Mouse (Mus musculus) spleen, postnatal 14 days (tissue): ENCODE measurements around the gene Gm13040.
"Not testable (repeated sequence)": the region's sequence is repeated elsewhere in the genome, so short reads cannot be mapped to it uniquely, and the experiment has no call there.

Source experiments
- DNase-seq, 2 experiments: peaks; one replicate each; pipeline ENCODE4 v3.0.0; 2021 to 2022; ENCODE audit warnings: low spot score in 2 of 2

Gm13040 gene

GRCm38 (mm10) chr4:143535654-143536053, at the start of gene Gm13040:
TSS of gene Gm13040 (plus strand) at chr4:143535954.
- DNase-seq: not testable (repeated sequence)

- no peak for DNase-seq
These were observed 24.7 kb upstream of the Gm13040 start, which contains the start of gene Gm13043 for GRCm38 (mm10) chr4:143511043-143511442. TSS of gene Gm13043 (plus strand) at chr4:143511343.

GRCm38 (mm10) chr4:143551400-143551799, 15.6 kb downstream of the Gm13040 start, which contains the start of the genes BC080695 and Gm13057:
TSS of gene BC080695 (plus strand) at chr4:143551700.
TSS of gene Gm13057 (plus strand) at chr4:143551709.
- not testable (repeated sequence) for DNase-seq
